Mouse (Mus musculus) 416B (cell line): Measurements from ENCODE around the gene Sgms2.

Source experiments
- DNase-seq: peaks from one replicate; pipeline ENCODE4 v3.0.0; 2011; ENCODE audit warnings: low read depth

The Sgms2 gene

DNA sequence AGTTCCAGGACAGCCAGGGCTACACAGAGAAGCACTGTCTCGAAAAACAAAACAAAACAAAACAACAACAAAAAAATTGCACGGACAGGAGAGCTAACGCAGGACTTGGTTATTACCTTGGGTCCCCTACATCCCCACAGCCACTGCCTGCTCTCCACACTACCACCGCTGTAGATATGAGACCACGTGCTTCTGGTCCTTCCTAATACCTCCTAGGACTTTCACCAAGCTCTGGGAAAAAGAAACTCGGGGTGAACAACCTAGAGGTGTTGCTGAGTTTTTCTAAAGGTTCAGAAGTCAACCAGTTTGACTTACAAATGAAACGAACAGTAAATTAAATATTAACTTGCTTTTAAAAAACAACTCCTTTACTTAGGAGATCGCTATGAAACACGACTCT lies 2.8 kb downstream of the Sgms2 start:
- DNase-seq = no peak

DNA sequence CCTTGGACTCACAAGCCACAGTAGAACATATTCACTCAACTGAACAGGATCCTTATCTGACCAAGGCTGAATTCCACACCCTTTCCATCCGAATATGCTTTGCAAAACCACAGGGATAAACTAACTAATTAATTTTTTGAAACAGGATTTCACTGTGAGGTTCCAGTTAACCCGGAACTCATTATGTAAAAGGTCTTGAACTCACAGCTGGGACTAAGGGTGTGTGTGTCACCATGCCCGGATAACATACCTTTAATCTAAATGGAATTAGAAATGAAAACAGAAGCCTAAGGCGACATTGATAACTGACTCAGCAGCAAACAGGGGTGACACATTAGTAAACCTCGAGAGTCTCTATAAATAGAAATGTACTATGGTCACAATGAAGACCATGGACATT lies 5.8 kb downstream of the Sgms2 start:
- DNase-seq = no peak

DNA sequence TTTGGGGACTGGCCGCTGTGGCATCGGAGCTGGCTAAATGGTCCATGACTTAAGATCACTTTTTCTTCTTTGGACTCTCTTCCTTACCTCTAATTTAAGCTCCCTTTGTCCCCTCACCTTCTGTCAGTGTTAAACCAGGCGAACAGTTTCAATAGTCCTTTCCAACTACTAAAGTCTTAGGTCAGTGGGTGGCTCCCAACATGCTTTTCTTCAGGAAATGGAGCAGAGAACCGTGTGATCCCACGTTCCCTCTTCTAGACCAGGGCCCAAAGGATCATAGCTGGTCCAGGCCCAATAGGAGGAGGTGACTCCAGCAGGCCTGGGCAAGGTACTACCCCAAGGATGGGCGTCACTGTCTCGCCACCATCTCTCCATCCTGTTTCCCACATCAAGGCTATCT lies 7.6 kb downstream of the Sgms2 start:
- DNase-seq = no peak

DNA sequence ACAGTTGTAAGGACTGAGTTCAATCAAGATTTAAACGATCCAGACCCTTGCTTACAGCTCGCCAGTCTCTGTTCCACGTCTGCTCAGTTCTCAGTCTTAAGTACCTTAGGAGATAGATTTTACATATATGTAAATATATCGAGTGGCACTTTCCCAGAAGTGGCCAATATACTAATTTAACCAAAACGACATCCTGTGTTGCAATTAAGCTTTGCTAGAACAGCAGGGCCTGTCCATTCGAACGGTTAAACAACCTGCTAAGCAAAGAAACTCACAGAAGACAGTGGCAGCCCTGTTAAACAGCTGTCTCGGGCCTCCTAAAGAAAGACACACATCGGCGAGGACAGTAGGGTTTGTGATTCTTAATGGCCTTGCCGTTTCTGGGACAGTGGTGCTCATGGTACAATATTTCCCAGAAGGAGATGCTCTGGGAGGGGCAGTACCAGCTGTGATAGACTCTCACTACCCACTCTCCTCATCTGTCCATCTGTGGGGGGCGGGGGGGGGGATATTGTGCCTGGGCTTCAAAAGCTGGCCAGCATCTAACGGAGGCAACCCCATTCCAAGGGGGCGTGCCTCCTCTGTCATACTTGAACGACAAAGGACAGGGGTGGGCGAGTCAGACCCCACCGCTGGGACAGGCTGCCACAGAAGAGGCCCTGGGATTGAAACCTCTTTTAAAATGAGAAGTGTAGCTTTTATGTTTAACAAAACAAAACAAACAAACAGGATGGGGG lies 9.1 kb downstream of the Sgms2 start:
- no peak for DNase-seq

DNA sequence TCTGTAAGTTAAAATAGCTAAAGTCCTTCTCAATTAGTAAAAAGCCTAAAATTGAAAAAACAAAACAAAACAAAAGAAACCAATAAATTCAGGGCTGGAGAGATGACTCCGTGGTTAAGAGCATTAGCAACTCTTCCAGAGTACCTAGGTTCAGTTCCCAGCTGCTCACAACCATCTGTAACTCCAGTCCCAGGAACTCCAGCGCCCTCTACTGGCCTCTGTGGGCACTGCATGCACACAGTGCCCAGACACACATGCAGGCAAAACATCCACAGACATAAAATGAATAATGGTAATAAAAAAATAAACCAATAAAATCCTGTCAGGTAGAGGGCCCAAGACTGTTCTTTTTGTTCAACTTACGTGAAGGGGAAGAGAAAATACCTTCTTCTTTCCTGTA lies 10.6 kb downstream of the Sgms2 start:
- DNase-seq = no peak

DNA sequence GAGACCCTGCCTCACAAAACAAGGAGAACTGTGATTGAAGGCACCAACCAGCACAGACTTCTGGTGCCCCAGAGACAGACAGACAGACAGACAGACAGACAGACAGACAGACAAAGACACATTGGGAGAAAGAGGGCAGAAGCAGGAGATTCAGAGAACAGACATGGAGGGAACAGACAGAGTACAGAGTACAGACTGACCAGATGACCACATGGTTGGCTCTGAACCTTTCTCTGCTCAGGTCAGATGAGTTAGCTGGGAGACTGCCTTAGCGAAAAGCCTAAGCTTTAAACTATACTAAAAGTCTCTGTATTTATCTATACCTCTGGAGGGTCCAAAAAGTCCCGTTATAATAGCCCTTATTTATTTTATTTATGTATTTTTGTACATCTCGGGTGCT lies 11.8 kb downstream of the Sgms2 start:
- DNase-seq = no peak

DNA sequence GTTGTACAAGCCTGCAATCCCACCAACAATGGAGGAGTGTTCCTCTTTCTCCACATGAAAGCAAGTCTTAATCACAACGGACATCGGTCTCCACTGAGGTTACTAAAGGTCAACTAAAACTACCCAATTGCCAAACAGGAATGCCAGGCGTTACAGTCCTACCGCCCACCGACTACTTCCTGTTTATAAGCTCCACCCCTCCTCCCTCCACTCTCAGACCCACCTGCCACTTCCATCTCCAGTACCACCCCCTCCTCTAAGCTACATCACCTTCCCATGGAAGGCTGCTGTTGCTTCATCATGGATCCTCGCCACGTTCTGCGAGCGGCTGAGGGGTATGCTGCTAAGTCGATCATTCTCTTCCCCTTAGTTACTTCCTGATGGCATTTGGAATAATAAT lies 15.2 kb downstream of the Sgms2 start:
- peak; percentile 61 for DNase-seq

DNA sequence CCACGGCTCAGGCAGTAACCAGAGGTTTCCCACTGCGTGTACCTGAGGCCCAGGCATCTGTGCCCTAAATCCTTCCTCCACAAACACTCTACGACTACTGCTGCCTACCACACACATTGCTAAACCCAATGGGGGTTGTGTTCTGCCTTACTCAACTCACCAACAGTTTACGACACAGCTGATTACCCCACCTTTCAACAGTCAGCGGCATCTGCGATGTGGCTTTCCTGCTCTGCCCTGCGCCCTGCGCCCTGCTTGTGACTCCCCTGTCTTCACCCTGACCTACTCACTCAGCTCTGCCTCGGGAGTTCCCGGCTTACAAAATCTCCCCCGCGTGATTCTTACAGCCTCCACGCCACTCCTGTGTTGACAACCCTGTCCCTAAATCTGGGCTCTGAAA lies 16.7 kb downstream of the Sgms2 start:
- DNase-seq = peak; percentile 88

DNA sequence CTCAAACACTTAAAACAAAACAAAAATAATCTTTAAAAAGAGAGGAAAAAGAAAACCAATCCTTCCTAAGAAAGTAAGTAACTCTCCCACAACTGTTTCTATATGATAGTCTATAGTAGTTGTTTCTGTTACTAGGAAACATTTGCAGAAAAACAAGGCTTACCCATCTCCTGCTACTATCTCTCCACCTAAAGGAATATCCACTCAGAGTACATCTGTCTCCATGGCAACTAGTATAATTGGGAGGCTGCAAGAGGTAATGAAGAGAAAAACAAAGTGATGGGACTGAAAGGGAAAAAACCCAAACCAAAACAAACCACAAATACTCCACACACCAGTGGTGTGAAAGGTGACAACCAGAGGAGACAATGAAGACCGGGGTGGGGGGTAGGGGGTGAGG lies 17.7 kb downstream of the Sgms2 start:
- DNase-seq = no peak

DNA sequence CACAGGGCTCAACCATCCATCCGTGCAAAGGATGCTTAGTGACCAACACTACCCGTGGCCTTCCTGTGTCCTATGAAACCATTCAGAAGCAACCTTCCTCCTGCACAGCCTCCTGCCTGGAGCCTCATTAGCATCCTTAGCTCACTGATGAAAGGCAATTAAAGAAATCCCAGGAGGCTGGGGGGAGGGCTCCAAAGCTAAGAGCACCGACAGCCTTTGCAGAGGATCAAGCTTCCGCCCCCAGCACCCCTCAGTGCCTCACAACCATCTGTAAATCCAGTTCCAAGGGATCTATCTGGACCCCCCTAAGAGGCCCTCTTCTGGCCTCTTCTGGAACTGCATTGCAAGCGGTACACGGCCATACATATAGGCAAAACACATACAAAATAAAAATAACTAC lies 19.4 kb downstream of the Sgms2 start:
- peak; percentile 24 for DNase-seq

DNA sequence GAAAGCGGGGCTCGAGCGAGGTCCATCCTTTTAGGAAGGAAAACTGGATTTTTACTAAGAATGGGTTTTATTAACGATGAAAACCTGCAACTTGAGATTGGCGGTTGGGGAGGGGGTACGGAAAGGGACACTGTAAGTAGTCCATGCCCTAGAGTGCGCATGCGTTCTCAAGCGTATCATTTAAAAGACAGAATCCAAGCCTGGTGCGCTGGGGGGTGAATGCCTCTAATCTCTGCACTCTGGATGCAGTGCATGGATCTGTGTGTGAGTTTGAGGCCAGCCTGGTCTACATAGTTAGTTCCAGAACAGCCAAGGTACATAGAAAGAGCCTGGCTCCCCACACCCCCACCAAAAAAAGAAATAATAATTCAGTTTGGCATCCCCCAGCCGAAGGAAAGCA lies 19.8 kb downstream of the Sgms2 start:
- DNase-seq = no peak

DNA sequence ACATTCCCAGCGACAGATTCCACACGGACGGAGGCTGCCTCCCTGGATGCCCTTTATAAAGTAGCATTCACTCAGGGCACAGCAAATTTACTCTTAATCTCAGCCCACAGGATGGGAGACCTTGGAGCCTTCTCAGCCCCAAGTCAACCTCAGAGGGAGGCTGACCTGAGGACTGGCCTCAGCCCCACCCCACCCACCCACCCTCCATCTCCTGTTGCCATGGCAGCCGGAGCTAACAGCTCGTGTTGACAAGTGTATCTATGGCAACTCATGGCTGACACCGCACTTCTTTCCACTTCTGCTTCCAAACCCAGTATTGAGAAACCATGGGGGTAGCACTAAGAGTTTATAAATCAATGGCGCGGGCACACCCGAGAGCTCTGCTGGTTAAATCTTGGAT lies 20.4 kb downstream of the Sgms2 start:
- DNase-seq = peak; percentile 23

DNA sequence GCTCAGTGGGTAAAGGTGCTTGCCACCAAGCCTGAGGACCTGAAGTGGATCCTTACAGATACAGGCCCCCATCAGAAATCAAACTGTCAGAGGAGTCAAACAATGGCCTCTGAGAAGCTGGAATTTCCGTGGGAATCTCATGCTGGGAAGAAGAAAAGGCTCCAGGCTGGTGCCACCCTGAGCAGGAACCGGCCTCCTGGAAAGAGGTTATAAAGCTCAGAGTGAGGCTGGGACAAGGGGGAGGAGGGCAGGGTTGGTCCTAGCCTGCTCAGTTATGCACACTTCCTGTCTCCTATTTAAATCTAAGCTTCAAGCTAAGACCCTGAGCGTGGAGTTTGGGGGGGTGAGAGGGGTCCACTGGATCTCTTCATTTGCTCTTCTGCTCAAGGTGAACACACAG lies 21.6 kb downstream of the Sgms2 start:
- no peak for DNase-seq

DNA sequence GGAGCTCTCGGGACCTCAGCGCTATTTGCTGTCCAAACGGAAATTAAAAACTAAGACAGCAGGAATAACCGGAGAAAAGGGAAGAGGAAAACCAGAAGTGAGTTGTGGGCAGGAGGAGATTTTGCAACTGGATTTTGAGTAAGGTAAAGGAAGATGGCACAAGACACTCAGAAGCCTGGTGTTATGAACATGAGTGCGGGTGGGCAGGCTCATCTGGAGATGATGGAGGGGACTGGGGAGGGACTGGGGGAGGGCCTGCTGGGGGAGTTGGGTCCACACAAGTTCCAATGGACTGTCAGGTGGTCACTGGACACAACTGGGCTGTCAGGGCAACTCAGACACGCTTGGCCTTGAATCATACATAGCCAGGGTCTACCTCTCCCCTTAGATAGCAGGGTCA lies 24.8 kb downstream of the Sgms2 start:
- DNase-seq = peak; percentile 42

DNA sequence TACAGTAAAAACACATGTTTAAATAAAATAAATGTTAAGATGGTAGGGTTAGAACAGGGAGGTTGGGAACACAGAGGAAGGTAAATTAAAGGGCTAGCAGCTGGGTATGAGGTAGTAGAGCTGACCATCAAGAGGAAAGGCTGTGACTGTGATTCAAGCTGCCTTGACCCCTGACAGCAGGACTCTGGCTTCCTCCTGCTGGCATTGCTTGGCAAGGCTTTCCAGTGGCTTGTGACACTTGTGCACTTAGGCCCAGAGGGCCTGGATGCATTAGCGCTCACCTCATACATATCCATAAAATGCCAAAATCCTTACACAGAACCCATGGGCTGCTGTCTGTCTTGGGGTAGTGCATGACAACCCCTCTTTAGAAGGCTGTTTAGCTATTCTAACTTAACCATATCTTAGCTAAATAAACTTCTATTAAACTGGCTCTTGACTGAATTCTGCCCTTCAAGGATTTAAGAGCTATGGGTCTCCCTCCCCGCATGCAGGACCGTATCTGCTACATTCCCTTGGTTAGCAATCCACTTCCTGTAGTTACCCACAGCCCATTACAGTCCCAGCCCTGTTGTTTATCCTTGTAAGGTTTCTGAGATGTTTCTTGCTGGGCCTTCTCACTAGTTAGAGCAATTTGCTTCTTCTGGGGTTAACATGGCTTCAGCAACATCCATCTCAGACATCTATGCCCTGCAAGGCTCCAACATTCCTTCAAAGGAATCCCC lies 25.5 kb downstream of the Sgms2 start:
- no peak for DNase-seq

DNA sequence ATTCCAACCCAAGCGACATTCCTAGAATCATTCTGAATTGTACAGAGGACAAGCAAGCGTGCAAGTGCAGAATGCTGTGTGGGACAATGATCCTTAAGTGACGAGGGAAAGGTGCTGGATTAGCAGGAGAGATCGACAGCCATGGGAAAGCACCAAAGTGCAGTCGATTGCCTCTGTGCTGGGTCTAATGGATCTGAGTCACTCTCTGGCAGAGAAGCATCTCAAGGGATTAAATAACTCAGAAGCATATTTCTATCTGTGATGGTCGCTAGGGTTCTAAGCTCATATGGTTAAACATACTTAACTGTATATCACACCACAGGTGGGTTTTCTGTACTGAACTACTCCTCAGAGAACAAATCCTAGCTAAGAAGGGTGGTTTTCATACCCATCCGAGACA lies 118.2 kb downstream of the Sgms2 start:
- DNase-seq = no peak

DNA sequence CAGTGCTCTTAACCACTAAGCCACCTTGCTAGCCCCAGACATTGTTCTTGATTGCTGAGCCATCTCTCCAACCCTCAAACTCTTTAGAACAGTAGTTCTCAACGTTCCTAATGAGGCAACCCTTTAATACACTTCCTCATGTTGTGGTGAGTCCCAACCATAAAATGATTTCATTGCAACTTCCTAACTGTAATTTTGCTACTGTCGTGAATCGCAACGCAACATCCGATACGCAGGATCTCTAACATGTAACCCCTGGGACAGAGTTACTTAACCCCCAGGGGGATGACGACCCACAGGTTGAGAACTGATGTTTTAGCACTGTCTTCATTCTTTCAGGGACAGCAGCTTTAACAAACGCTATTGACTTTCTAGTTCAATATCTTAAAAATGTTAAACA lies 122.5 kb downstream of the Sgms2 start:
- DNase-seq = peak; percentile 80

DNA sequence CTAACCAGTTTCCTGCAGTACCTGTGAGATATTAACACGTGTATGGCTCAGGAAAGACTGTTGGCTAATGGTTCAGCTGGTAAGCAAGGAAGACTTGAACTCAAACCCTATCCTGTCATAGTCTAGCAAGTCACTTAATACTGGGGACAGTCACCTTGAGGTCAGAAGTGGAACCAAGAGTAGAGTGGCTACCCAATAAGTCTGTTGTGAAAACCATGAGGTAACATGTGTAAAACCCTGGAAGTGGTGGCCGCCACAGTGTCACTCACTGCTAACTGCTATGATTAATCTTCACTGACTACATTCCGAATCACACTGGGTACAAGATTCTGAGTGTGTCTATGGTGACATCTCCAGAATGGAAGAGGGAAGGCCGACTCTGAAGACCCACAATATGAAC lies 123.8 kb downstream of the Sgms2 start:
- DNase-seq = peak; percentile 57

DNA sequence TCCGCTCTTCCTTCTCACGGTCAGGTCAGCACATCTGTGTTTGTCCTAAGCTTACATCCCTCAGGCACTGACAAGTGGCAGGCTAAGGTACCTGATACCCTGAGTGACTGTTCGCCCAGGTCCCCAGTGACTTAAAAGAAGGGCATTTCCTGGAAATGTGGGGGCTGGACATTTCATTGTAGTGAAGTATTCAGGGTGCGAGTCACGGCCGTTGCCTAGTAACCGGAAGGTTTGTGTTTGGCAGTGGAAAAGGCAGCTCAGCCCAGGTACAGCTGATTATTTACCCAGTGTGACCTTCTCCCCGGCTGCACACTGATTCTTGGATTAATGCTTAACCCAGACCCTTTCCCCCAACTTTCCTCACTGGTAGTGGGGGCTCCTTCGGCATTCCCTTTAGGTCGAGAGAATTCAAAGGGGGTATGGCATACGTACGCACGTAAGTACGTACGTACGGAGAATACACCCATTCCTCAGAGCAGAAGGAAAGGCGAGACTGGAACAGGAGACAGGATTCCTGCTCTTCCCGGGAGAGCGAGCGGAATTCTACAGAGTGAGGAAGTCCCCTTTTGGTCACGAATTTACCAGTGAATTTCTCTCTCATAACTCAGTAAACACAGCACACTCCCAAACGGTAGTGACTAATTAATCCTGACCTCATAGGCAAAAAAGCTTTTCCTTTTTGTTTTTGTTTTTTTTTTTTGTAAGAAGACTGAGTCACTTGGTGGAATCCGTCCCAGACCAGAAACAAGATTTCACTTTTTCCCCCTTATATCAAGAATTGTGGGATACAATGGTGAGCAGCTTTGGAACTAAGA lies 126.4 kb downstream of the Sgms2 start:
- peak; percentile 71 for DNase-seq

DNA sequence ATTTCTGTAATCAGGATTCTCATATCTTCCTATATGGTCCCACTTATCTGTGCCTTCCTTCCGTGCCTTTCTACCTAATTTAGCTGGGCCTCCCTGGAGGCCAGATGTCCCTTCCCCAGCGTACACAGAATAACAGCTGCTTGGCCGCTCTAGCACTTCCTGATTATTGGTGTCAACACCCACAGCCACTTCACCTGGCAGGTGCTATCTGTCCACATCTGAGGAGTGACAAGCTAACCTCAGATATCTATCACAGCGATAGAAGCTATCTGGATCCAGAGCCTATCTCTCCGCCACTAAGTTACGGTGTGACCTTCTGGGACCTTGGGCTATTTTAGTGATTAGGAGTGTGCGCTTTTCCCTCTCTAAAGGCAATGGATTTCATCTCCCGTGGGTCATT lies 127.0 kb downstream of the Sgms2 start:
- no peak for DNase-seq

DNA sequence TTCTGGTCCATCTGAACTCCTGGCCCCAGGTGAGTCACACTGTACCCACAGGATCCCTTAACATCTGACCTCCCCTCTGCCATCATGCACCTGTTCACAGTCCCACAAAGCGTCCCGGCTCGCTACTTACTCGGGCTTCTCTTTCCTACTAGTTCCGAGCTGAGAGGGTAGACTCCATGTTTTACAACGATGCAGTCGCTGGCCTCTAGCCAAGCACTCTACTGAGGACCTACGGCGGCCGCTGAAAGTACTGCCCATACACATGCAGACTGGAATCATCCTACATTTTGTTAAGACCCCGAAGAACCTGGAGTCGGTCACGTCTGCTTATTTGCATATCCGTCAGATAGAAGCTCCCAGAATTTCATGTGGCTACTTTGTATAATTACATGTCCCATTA lies 127.6 kb downstream of the Sgms2 start:
- DNase-seq = no peak

DNA sequence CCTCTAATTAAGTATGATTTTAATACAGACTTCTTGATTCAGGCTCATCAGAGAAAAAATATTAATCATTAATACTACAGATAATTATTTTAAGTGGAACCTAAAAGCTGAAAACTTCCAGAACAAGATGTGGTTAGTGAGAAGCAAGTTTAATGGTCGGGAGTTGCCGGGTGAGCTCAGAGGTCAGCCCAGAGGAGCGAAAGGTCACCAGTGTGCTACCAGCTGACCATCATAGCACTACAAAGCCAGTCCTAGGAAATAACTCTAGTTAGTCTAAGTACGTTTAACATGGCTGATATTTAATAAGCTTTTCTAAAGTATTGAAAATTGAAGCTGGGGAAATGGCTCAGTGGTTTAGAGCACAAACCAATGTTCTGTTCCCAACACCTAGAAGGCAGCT lies 129.3 kb downstream of the Sgms2 start:
- no peak for DNase-seq

DNA sequence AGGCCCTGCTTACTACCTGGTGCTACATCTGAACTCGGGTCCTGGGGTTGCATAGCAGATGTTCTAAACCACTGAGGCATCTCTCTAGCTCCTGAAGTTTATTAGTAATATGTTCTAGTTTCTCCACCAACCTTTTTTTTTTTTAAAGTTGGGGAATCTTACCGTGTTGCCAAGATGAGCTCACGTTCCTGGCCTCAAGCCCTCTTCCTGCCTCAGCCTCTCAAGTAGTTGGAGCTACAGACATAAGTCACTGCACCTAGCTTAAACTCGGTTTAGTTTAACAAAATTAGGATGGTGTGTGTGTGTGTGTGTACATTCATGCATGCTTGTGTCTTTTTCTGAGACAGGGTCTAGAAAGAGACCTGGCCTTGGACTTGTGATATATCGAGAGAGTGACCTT lies 132.2 kb downstream of the Sgms2 start:
- DNase-seq = no peak
